Mouse (Mus musculus): ENCODE results near the gene Polh.

GRCm38 (mm10) chr17:46243624-46244023, 41.2 kb upstream of the Polh start:
- TF ChIP-seq POLR2A (IDR thresholded peaks at IDR 0.05; ENCODE audit: borderline replicate concordance, extremely low read depth, insufficient read depth, insufficient read length, poor library complexity, severe bottlenecking) (no peak), CTCF (IDR thresholded peaks at IDR 0.05; ENCODE audit: borderline replicate concordance, extremely low read depth, insufficient read depth, insufficient read length) (no peak)
